Mouse (Mus musculus) liver, embryonic 15.5 days (tissue): ENCODE results near the gene Pfkfb2. TPM values are rescaled to one million over a fixed set of nuclear protein-coding genes. Genes with fewer than 3 reads are reported as not detected.
A peak's percentile ranks its signal among the peaks of the same experiment; 100 is the strongest.

Source experiments
- ATAC-seq: fragments of 200-750 bp; cut with Nextera tagmentation; 2 replicates; pipeline ENCODE4 v1.8.0; 2017; ENCODE audit warnings: moderate number of reproducible peaks, mild to moderate bottlenecking, moderate library complexity; ENCODE audit not compliant: insufficient read depth
- H3K27ac ChIP-seq: fragments of 300-500 bp; sonication (generic); replicated peaks from 2 replicates; pipeline ENCODE4 v1.5.1; 2015; ENCODE audit warnings: mild to moderate bottlenecking, inconsistent platforms
- H3K27me3 ChIP-seq: fragments of 300-500 bp; sonication (generic); 2 replicates; pipeline ENCODE4 v1.6.1; 2015; ENCODE audit warnings: mild to moderate bottlenecking, inconsistent platforms
- H3K36me3 ChIP-seq: fragments of 300-500 bp; sonication (generic); replicated peaks from 2 replicates; pipeline ENCODE4 v1.6.1; 2015; ENCODE audit warnings: moderate library complexity, mild to moderate bottlenecking, inconsistent platforms
- H3K4me1 ChIP-seq: fragments of 300-500 bp; sonication (generic); replicated peaks from 2 replicates; pipeline ENCODE4 v1.6.1; 2015; ENCODE audit warnings: inconsistent platforms
- H3K4me2 ChIP-seq: fragments of 300-500 bp; sonication (generic); 2 replicates; pipeline ENCODE4 v1.6.1; 2015; ENCODE audit warnings: moderate library complexity, mild to moderate bottlenecking, inconsistent platforms
- H3K4me3 ChIP-seq: fragments of 300-500 bp; sonication (generic); replicated peaks from 2 replicates; pipeline ENCODE4 v1.5.1; 2015; ENCODE audit warnings: mild to moderate bottlenecking, inconsistent platforms
- H3K9ac ChIP-seq: fragments of 300-500 bp; sonication (generic); 2 replicates; pipeline ENCODE4 v1.6.1; 2015; ENCODE audit warnings: moderate library complexity, mild to moderate bottlenecking, inconsistent platforms
- H3K9me3 ChIP-seq: fragments of 300-500 bp; sonication (generic); replicated peaks from 2 replicates; pipeline ENCODE4 v1.6.1; 2016; ENCODE audit warnings: inconsistent platforms
- WGBS: fragments of 180-500 bp; shearing (Covaris S2); methylation state at CpG from one replicate; pipeline ENCODE4 v1.1.7; 2015; ENCODE audit warnings: mixed read lengths; ENCODE audit not compliant: insufficient replicate concordance; 5-methylcytosine and 5-hydroxymethylcytosine counted together
- polyA plus RNA-seq: library from polyadenylated mRNA; unstranded; fragments of >200 nt; fragmentation: Nextera tagmentation; extraction: Ambion mirVana; gene quantifications from 2 replicates; pipeline ENCODE4 v1.2.1, GENCODE M21; 2015

The Pfkfb2 gene
- polyA plus RNA-seq, 1 experiment from 2014 or later, result 5.2 TPM

GRCm38 (mm10) chr1:130737916-130738315 is 8.9 kb upstream of the Pfkfb2 start:
- Histone ChIP-seq H3K4me2 (peak overlapping the region; percentile 79), H3K4me1 (peaks cover 96% of the 10 kb centered on the region), H3K9me3 (no peaks in the 10 kb centered on the region), H3K27ac (peak overlapping the region; percentile 99), H3K4me3 (no peak overlapping the region), H3K36me3 (peaks cover 24% of the 10 kb centered on the region), H3K27me3 (no peaks in the 10 kb centered on the region), H3K9ac (no peak overlapping the region)
- 88% methylated on average over 7 of the region's 7 CpGs for WGBS
- ATAC-seq, result no peak

DNA sequence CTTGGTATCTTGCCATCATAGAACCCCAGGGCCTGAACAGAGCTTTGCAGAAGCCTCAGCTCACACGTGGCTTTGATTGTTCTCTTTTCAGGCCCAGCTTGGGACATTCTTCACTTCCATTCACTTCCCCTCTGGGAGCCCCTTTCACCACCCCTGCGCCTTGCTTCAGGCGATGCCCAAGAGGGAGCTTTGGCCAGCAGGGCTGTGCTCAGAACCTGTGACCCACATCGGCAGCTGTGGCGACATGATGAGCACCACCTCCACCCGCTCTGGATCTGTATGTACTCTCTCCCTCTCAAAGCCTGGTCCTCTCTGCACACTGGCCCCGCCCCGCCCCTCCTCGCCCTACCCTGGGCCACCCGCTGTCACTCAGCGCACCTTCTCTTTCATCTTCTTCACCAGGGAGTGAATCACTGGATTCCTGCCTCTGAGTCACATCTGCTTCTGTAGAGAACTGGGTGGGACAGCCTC is 8.4 kb upstream of the Pfkfb2 start:
- Histone ChIP-seq H3K4me1 (peaks cover 96% of the 10 kb centered on the region), H3K9me3 (no peaks in the 10 kb centered on the region), H3K27ac (peak overlapping the region; percentile 99), H3K36me3 (peaks cover 19% of the 10 kb centered on the region), H3K27me3 (no peaks in the 10 kb centered on the region), H3K9ac (no peak overlapping the region), H3K4me3 (no peak overlapping the region), H3K4me2 (peak overlapping the region; percentile 79)
- 53% methylated on average over 11 of the region's 11 CpGs for WGBS
- ATAC-seq, result no peak

DNA sequence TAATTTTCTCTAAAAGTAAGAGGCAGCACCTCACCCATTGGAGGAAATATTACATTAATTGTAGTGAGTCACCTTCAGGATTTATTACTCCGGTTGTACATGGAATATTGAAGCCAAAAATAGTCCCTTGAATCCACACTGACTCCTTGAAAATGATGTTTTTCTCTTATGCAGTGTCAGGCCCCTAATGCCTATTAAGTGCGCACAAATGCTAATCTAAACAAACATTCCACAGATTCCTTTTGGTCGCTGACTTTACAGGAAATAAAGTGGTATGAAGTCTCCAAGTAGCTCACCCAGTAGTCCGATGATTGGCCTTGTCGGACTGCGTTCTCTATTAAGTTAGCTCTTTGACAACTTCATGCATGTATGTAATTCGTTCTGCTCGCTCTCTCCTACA is 5.8 kb upstream of the Pfkfb2 start:
- Histone ChIP-seq H3K4me3 (0 out of 2 replicates have a peak overlapping the region, but pooled peaks have one; percentile 64), H3K9me3 (no peaks in the 10 kb centered on the region), H3K27me3 (no peaks in the 10 kb centered on the region), H3K4me1 (peaks cover 96% of the 10 kb centered on the region), H3K4me2 (peak overlapping the region; percentile 80), H3K27ac (peak overlapping the region; percentile 89; the same call in 1 of the 2 replicates), H3K36me3 (peaks cover 17% of the 10 kb centered on the region), H3K9ac (0 out of 2 replicates have a peak overlapping the region, but pooled peaks have one; percentile 10)
- WGBS, result 82% methylated on average over 8 of the region's 8 CpGs
- no peak for ATAC-seq

DNA sequence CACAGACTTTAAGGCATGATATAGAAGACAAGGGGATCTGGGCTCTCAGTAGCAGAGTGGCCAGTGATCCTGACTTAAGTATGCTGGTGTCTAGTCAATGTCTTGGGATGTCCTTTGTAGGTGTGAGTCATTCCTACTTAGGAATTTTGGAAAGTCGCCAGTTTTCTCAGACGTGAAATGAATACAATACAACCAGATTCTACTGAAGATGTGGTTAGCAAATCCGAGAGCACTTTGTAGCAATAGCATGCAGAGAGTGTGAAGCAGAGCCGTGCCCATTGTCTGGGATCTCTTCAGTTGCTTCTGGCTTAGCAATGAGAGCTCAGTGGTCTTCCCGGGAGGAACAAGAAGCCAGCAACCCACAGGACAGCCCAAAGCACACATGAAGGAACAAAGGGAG is 5.4 kb upstream of the Pfkfb2 start:
- Histone ChIP-seq H3K4me2 (peak overlapping the region; percentile 80), H3K27ac (peak overlapping the region; percentile 89), H3K4me1 (peaks cover 96% of the 10 kb centered on the region), H3K9me3 (no peaks in the 10 kb centered on the region), H3K36me3 (peaks cover 17% of the 10 kb centered on the region), H3K4me3 (peak overlapping the region; percentile 64), H3K9ac (0 out of 2 replicates have a peak overlapping the region, but pooled peaks have one; percentile 10), H3K27me3 (no peaks in the 10 kb centered on the region)
- no peak for ATAC-seq
- 72% methylated on average over 5 of the region's 5 CpGs for WGBS

DNA sequence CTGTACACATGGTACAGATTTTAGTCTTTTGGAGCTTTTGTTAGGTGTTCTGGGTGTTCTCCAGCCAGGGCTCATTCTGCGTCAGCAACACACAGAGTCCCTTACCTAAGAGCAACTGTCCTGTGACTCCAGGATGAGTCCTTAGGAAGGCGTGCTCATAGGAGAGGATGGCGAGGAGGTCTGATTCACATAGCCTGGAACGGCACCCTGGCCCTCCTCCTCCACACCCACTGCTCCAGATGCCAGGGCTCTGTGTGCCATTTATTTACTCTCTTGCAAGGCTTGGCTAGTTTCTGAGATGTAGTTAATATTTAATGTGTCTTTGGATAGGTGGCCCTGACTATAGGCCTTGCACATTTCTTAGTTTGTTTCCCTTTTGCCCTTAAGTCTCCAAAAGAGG is 4.6 kb upstream of the Pfkfb2 start:
- Histone ChIP-seq H3K9ac (peak overlapping the region; percentile 49), H3K4me1 (peaks cover 90% of the 10 kb centered on the region)

GRCm38 (mm10) chr1:130732706-130733658 is 3.9 kb upstream of the Pfkfb2 start:
- peaks cover 83% of the 10 kb centered on the region for H3K4me1 ChIP-seq

More for the DNA sequence above, 4.6 kb upstream of the Pfkfb2 start:
- Histone ChIP-seq H3K27ac (peak overlapping the region; percentile 89), H3K9me3 (no peaks in the 10 kb centered on the region), H3K4me3 (peak overlapping the region; percentile 64), H3K4me2 (peak overlapping the region; percentile 80), H3K27me3 (no peaks in the 10 kb centered on the region), H3K36me3 (peaks cover 15% of the 10 kb centered on the region)
- WGBS, result 66% methylated on average over 4 of the region's 4 CpGs
- ATAC-seq, result no peak

DNA sequence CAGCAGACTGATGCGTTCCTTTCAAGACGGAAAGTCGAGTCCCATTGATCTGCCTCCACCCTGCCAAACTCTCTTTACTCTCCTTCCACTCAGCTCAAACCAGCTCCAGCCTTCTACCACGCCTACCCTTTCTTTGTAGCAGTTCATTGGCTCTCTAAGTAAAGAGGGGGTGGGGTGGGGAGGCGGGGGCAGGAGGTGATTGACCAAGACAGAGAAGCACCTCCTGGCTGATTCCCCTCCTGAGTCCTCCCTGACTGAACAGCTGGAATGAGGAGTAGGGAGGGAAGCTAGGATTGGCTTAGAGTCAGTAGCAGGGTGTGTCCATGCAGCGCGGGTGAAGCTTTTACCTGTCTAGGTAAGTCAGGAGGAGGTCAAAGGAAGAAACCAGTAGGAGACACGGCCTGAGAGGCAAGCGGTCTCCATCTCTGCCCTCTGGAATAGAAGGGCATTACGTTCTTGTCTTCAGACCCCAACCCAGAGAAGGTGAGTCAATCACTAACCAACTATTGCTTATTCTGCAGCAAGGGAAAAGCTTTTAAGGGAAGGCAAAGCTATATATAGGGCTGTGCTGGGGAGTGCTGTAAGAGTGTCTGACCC is 2.8 kb upstream of the Pfkfb2 start, which contains the start of gene AA986860:
TSS of gene AA986860 (plus strand) at position 236 of the 597 bp plus-strand sequence.
- Histone ChIP-seq H3K4me3 (peak within 1 kb of the TSS; percentile 64), H3K9ac (peak within 1 kb of the TSS; percentile 49), H3K27ac (peak within 1 kb of the TSS; percentile 89), H3K27me3 (no peaks in the 10 kb centered on the region), H3K9me3 (no peaks in the 10 kb centered on the region), H3K4me2 (peak within 1 kb of the TSS; percentile 80), H3K4me1 (peaks cover 71% of the 10 kb centered on the region), H3K36me3 (no peaks in the 10 kb centered on the region)
- peak; percentile 95 for ATAC-seq
- WGBS, result 16% methylated on average over 10 of the region's 10 CpGs

More at GRCm38 (mm10) chr1:130732706-130733658, 3.9 kb upstream of the Pfkfb2 start:
- 30% methylated on average over 13 of the region's 13 CpGs for WGBS
- peak overlapping the region; percentile 89 for H3K27ac ChIP-seq
- peak overlapping the region; percentile 80 for H3K4me2 ChIP-seq
- no peaks in the 10 kb centered on the region for H3K27me3 ChIP-seq
- H3K4me3 ChIP-seq, result peak overlapping the region; percentile 64
- H3K36me3 ChIP-seq, result peaks cover 8% of the 10 kb centered on the region
- ATAC-seq, result peak; percentile 37
- no peaks in the 10 kb centered on the region for H3K9me3 ChIP-seq
- peak overlapping the region; percentile 49 for H3K9ac ChIP-seq

DNA sequence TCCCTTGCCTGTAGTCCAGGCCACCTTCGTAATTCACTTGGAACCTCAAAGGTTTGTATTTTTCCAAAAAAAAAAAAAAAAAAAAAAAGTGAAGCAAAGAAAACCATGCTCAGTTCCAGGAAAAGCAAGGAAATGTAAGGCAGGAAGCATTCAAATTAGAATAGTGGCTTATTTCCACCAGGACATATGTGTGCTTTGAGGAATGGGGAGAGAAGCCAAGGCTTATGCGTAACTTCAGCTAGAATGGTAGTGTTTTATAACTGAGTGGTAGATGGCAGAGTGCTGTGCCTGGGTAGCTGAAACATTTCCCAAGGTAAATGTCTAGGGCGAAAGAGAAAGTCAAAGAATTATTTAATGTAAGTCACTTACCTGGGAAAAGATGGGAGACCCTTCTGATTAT is 345 bp downstream of the Pfkfb2 start:
- peaks cover 42% of the 10 kb centered on the region for H3K4me1 ChIP-seq
- H3K9ac ChIP-seq, result no peak overlapping the region
- H3K27me3 ChIP-seq, result no peaks in the 10 kb centered on the region
- no peak overlapping the region for H3K4me2 ChIP-seq
- no peak for ATAC-seq
- H3K36me3 ChIP-seq, result peaks cover 9% of the 10 kb centered on the region
- no peak overlapping the region for H3K4me3 ChIP-seq
- WGBS, result 82% methylated on average over 3 of the region's 3 CpGs
- 0 out of 2 replicates have a peak overlapping the region, but pooled peaks have one; percentile 9 for H3K27ac ChIP-seq
- H3K9me3 ChIP-seq, result no peaks in the 10 kb centered on the region

DNA sequence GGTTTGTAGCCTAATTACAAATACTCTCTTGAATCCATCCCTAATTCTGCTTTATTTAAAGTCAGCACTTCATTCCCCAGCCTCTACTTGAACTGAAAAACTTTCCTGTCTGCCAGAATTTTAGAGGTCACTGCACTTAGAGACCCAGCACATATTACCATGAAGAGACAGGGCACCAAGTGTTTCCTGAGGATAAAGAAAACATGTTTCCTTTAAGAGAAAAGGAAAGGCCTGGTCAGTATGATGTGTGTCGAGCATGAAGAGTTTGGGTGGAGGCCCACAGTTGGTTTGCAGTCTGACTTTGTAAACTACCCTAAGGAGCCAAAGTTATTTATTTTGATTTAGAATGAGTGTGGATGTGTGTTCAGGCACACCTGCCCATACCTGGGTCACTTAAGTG is 983 bp downstream of the Pfkfb2 start:
- 33% methylated on average over 1 of the region's 1 CpGs for WGBS
- H3K4me3 ChIP-seq, result no peak overlapping the region
- peaks cover 35% of the 10 kb centered on the region for H3K4me1 ChIP-seq
- H3K9me3 ChIP-seq, result no peaks in the 10 kb centered on the region
- H3K36me3 ChIP-seq, result peaks cover 15% of the 10 kb centered on the region
- no peak overlapping the region for H3K4me2 ChIP-seq
- H3K9ac ChIP-seq, result no peak overlapping the region
- ATAC-seq, result no peak
- H3K27me3 ChIP-seq, result no peaks in the 10 kb centered on the region
- H3K27ac ChIP-seq, result 0 out of 2 replicates have a peak overlapping the region, but pooled peaks have one; percentile 20

- ATAC-seq, result no peak
- no peak overlapping the region for H3K4me3 ChIP-seq
- no peak overlapping the region for H3K27ac ChIP-seq
- no peaks in the 10 kb centered on the region for H3K27me3 ChIP-seq
- H3K9me3 ChIP-seq, result no peaks in the 10 kb centered on the region
- H3K9ac ChIP-seq, result no peak overlapping the region
- 96% methylated on average over 2 of the region's 2 CpGs for WGBS
- peaks cover 23% of the 10 kb centered on the region for H3K36me3 ChIP-seq
- H3K4me2 ChIP-seq, result no peak overlapping the region
- H3K4me1 ChIP-seq, result peaks cover 19% of the 10 kb centered on the region
Measured at GRCm38 (mm10) chr1:130726396-130726795, 2.7 kb downstream of the Pfkfb2 start.

GRCm38 (mm10) chr1:130724206-130724605 is 4.8 kb downstream of the Pfkfb2 start:
- Histone ChIP-seq H3K27me3 (no peaks in the 10 kb centered on the region), H3K4me2 (no peak overlapping the region), H3K9ac (no peak overlapping the region), H3K9me3 (no peaks in the 10 kb centered on the region), H3K36me3 (peaks cover 31% of the 10 kb centered on the region), H3K27ac (no peak overlapping the region), H3K4me1 (peaks cover 8% of the 10 kb centered on the region), H3K4me3 (no peak overlapping the region)
- no peak for ATAC-seq
- whole genome bisulfite sequencing, result 81% methylated on average over 5 of the region's 5 CpGs
